Mouse (Mus musculus): ENCODE results near the gene Corin.

DNA sequence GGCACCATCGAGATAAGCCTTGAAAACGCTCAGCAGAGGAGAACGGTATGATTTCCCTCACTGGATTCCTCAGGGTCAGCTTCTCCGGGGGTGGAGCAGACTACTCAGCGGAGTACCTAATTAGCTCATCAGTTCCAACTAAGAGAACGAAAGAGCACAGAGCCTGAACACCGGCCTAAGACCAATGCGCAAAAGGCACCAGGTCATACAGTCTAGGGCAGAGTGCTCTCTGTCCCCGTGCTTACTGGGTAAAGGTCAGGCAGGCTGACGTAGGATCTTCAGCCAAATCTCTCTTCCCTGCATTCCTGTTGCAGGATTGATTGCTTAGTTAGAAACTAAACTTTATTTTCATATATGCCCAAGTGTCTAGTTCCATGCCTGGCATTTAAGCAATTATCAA, 6.0 kb downstream of the Corin start:
- TF ChIP-seq CTCF (IDR thresholded peaks at IDR 0.05; ENCODE audit: low read depth) = no peak
- no peak for TF ChIP-seq EP300 (IDR thresholded peaks at IDR 0.05; ENCODE audit: low read depth)

Measured in heart, postnatal 0 days (tissue).